Mouse (Mus musculus) T-helper 2 cell (primary cell): ENCODE data around the gene Dusp8.

ENCODE experiments used
- in situ Hi-C: fragments of 300-600 bp; cut with MboI, MseI; formaldehyde crosslinking; loops from one replicate; pipeline ENCODE4 v1.15.1; 2025; ENCODE audit warnings: high pct_unique_total_duplicates

Dusp8 gene

GRCm38 (mm10) chr7:142055431-142055830 is 40.2 kb downstream of the Dusp8 start:
- in situ Hi-C loops = no loop called here

GRCm38 (mm10) chr7:142050536-142050935 is 45.1 kb downstream of the Dusp8 start:
- in situ Hi-C loops = no loop called here

GRCm38 (mm10) chr7:142045932-142046331 is 49.7 kb downstream of the Dusp8 start:
- in situ Hi-C loops = no loop called here

- in situ Hi-C loops = no loop called here
Observed at GRCm38 (mm10) chr7:142045344-142045743, 50.3 kb downstream of the Dusp8 start.

GRCm38 (mm10) chr7:142040756-142041155 is 54.9 kb downstream of the Dusp8 start:
- in situ Hi-C loops = no loop called here

GRCm38 (mm10) chr7:142037553-142038170 is 58.0 kb downstream of the Dusp8 start:
- in situ Hi-C loops = no loop called here

- in situ Hi-C loops = no loop called here
Observed at GRCm38 (mm10) chr7:142035048-142035811, 60.4 kb downstream of the Dusp8 start.

GRCm38 (mm10) chr7:142034198-142034597 is 61.4 kb downstream of the Dusp8 start:
- in situ Hi-C loops = no loop called here

- in situ Hi-C loops = no loop called here
Observed at GRCm38 (mm10) chr7:142030073-142030472, 65.6 kb downstream of the Dusp8 start.
